Mouse (Mus musculus) gastrocnemius, adult 2 months (tissue): ENCODE results near the gene Zdhhc9. TPM values are rescaled to one million over a fixed set of nuclear protein-coding genes. Genes with fewer than 3 reads are reported as not detected.
"Not testable (repeated sequence)": the region's sequence is repeated elsewhere in the genome, so short reads cannot be mapped to it uniquely, and the experiment has no call there.

Experiments used
- DNase-seq: peaks from one replicate; pipeline ENCODE4 v3.0.0; 2022
- H3K27ac ChIP-seq: fragments of 200-600 bp; 2 replicates; pipeline ENCODE4 v1.8.1; 2022; ENCODE audit warnings: mild to moderate bottlenecking
- H3K4me3 ChIP-seq: fragments of 200-600 bp; 2 replicates; pipeline ENCODE4 v1.8.1; 2022; ENCODE audit warnings: mild to moderate bottlenecking, moderate library complexity
- CTCF ChIP-seq: fragments of 200-600 bp; IDR thresholded peaks from 2 replicates; pipeline ENCODE4 v1.8.1; 2022; ENCODE audit warnings: antibody characterized with exemption, mild to moderate bottlenecking, moderate library complexity
- intact Hi-C: fragments of 180-260 bp; cut with DNase I; formaldehyde crosslinking; loops from one replicate; pipeline ENCODE4 v1.15.1; 2025
- long read RNA-seq, 2 experiments: library from polyadenylated mRNA; stranded (forward); transcript quantifications; one replicate each; pipeline ENCODE4 v2.0.0; 2021
- total RNA-seq, 2 experiments: library from RNA; stranded (reverse); gene quantifications; 2 replicates each; pipeline ENCODE4 v1.2.3; 2021

The Zdhhc9 gene
- total RNA-seq = 1 to 10 TPM; 7.6 to 9.0 TPM
- long read RNA-seq, experiment 1, transcript Zdhhc9-201 (10 exons, 2,982 nt) = major isoform, 5 of 6 reads
- long read RNA-seq, experiment 1, partial matches to known transcripts = 0 of 6 reads
- long read RNA-seq, experiment 1, other reads (novel, unspliced or antisense) = 1 of 6 reads
- long read RNA-seq, experiment 2, partial matches to known transcripts = 0 of 4 reads
- long read RNA-seq, experiment 2, other reads (novel, unspliced or antisense) = 1 of 4 reads

GRCm38 (mm10) chrX:48208519-48209185 is at the start of gene Zdhhc9:
Gene Zdhhc9, minus strand, starts transcription at chrX:48208878.
- peak within 1 kb of the TSS; percentile 83 for H3K4me3 ChIP-seq
- H3K27ac ChIP-seq = peak within 1 kb of the TSS; percentile 84
- DNase-seq = peak; percentile 87
- no peak for TF ChIP-seq CTCF
- intact Hi-C loops = no loop called here

DNA sequence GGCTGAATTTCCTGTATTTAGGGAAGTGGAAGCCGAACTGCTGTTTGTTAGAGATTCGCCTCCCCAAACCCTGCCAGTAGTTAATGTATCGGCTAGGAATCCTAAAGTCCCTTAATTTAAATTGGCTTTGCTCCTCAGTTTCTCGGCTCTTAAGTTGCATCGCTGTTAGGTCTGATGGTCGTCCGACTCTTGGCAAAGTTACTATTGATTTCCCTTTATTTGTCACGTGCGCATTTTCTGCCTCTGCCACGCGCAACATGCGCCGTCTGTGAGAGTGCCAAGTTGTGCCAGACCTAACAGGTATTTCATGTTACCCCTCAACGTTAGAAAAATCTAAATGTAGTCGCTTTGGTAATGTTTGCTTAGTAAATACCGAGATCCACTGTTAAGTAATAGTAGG is 48.3 kb upstream of the Zdhhc9 start:
- H3K4me3 ChIP-seq = peak overlapping the region; percentile 82
- peak overlapping the region; percentile 92 for H3K27ac ChIP-seq
- no peak for TF ChIP-seq CTCF
- intact Hi-C loops = loop anchor here (5.0 to 10.0 kb wide), 2 partner anchors 45 to 132 kb away; no protein-coding TSS in a partner anchor
- DNase-seq = peak; percentile 17

DNA sequence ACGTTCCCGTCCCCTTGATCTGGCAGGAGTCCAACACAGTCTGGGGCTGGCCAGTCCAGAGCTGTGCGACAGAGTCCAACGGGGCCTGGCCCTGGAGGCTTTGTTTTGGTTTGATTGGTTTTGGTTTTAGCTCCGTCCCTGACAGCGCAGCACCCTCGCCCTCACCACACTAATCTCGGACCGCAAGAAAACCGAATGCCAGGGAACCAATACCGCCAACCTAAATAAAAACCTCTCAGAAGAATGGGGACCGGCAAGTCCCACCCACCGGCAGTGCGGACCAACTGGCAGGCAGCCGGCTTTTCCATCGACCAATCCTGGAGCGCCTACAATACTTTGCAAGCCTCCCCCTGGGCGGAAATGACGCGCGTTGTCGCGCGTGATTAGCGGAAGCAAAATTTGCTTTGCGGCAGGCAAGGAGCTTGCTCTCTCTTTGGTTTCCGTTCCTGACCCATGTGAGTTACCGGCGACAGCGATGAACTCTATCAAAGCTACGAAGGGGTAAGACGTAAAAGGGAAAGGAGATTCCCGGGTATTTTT is 47.9 kb upstream of the Zdhhc9 start, which contains the start of gene Utp14a:
Gene Utp14a (plus strand): TSS at position 395 of the 540 bp plus-strand sequence.
- Histone ChIP-seq H3K27ac (peak within 1 kb of the TSS; percentile 92), H3K4me3 (peak within 1 kb of the TSS; percentile 82)
- peak; percentile 96 for DNase-seq
- TF ChIP-seq CTCF = no peak
- intact Hi-C loops = loop anchor here (5.0 to 10.0 kb wide), 2 partner anchors 44 to 132 kb away; no protein-coding TSS in a partner anchor

GRCm38 (mm10) chrX:48255830-48256428 is 47.3 kb upstream of the Zdhhc9 start:
- DNase-seq = no peak
- Histone ChIP-seq H3K27ac (peak overlapping the region; percentile 92), H3K4me3 (peak overlapping the region; percentile 82)
- intact Hi-C loops = loop anchor here (5.0 to 10.0 kb wide), 2 partner anchors 44 to 131 kb away; no protein-coding TSS in a partner anchor
- no peak for TF ChIP-seq CTCF

- H3K27ac ChIP-seq = peak overlapping the region; percentile 43
- intact Hi-C loops = no loop called here
- peak overlapping the region; percentile 1; the same call in 1 of the 2 replicates for H3K4me3 ChIP-seq
- no peak for DNase-seq
- TF ChIP-seq CTCF = no peak
Observed at GRCm38 (mm10) chrX:48234417-48234816, 25.7 kb upstream of the Zdhhc9 start.

- Histone ChIP-seq H3K27ac (no peak overlapping the region), H3K4me3 (no peak overlapping the region)
- intact Hi-C loops = no loop called here
- no peak for TF ChIP-seq CTCF
- no peak for DNase-seq
Observed at GRCm38 (mm10) chrX:48226225-48226624, 17.5 kb upstream of the Zdhhc9 start.

- Histone ChIP-seq H3K27ac (no peak overlapping the region), H3K4me3 (no peak overlapping the region)
- DNase-seq = no peak
- intact Hi-C loops = no loop called here
- TF ChIP-seq CTCF = no peak
Observed at GRCm38 (mm10) chrX:48222706-48223105, 14.0 kb upstream of the Zdhhc9 start.

DNA sequence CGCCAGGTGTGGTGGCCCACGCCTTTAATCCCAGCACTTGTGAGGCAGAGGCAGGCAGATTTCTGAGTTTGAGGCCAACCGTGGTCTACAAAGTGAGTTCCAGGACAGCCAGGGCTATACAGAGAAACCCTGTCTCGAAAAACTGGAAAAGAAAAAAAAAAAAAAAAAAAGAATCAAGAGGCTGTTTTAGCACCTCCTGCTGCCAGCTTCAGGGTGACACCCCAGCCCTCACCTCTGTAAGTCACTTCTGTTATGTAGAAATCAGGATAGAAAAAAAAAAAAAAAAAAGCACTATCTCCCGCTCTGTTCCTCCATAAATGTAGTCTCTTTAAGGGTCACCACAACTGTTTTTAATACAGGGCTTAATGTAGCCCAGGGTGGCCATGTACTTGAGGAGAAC is 10.8 kb upstream of the Zdhhc9 start:
- intact Hi-C loops = no loop called here
- no peak for TF ChIP-seq CTCF
- no peak for DNase-seq
- H3K27ac ChIP-seq = no peak overlapping the region
- H3K4me3 ChIP-seq = no peak overlapping the region

DNA sequence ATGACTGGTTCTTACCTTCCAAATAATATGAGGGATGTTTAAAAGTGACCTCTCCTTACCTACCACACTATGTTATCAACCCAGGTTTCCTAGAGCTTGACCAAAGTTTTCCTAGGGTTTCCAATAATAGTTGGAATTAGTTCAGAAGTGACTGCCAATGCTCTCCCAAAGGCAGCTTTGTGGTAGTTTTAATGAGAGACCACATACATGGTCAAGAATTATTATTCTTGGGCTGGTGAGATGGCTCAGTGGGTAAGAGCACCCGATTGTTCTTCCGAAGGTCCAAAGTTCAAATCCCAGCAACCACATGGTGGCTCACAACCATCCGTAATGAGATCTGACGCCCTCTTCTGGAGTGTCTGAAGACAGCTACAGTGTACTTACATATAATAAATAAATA is 1.1 kb upstream of the Zdhhc9 start:
- intact Hi-C loops = loop anchor here (5.0 kb wide), 1 partner anchor 48 kb away; the partner anchor contains the start of gene Utp14a
- H3K4me3 ChIP-seq, DNase-seq, H3K27ac ChIP-seq: not testable (repeated sequence)

- TF ChIP-seq CTCF = no peak
- DNase-seq = peak; percentile 50
- intact Hi-C loops = no loop called here
- peak overlapping the region; percentile 83 for H3K4me3 ChIP-seq
- peak overlapping the region; percentile 84 for H3K27ac ChIP-seq
Observed at GRCm38 (mm10) chrX:48207761-48208487, 754 bp downstream of the Zdhhc9 start.

- no peak overlapping the region for H3K4me3 ChIP-seq
- TF ChIP-seq CTCF = no peak
- DNase-seq = no peak
- no peak overlapping the region for H3K27ac ChIP-seq
- intact Hi-C loops = no loop called here
Observed at GRCm38 (mm10) chrX:48204469-48204868, 4.2 kb downstream of the Zdhhc9 start.

DNA sequence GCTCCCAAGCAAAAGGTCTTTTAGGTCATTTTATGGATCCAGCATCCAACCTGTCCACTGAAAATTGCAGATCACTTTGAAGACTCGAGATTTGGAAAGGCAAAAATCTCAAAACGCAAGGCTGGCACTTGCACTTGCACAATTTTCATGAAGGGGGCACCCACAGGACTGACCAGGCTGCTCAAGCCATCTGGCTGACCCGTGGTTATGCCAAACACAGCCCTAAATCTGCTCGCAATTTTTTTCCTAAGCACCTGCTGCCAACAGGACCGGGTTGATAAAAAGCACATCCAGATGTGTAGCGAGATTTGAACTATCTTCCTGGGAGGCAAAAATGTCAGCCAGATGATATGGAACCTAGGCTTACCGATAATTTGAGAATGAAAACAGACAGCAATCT is 4.9 kb downstream of the Zdhhc9 start:
- TF ChIP-seq CTCF = no peak
- intact Hi-C loops = no loop called here
- no peak overlapping the region for H3K4me3 ChIP-seq
- no peak overlapping the region for H3K27ac ChIP-seq
- no peak for DNase-seq
